Mouse (Mus musculus) liver, adult 2 months (tissue): Measurements from ENCODE around the gene Cryzl2.

Experiments
- CTCF ChIP-seq: fragments of 200-500 bp; IDR thresholded peaks from 2 replicates; pipeline ENCODE4 v1.5.1; 2011; ENCODE audit warnings: low read depth, low read length, control low read depth
- POLR2A ChIP-seq: fragments of 200-500 bp; IDR thresholded peaks from 2 replicates; pipeline ENCODE4 v1.6.1; 2011; ENCODE audit warnings: low read length, control low read depth; ENCODE audit not compliant: insufficient read depth; ENCODE audit errors: extremely low read depth

- no peak for TF ChIP-seq CTCF
- no peak for TF ChIP-seq POLR2A
These were observed 12.9 kb upstream of the Cryzl2 start for GRCm38 (mm10) chr1:157445398-157445910.
